Mouse (Mus musculus) hindbrain, embryonic 13.5 days (tissue): ENCODE measurements around the gene Ext2. TPM values are rescaled to one million over a fixed set of nuclear protein-coding genes. Genes with fewer than 3 reads are reported as not detected.

Experiments
- ATAC-seq: fragments of 200-750 bp; cut with Nextera tagmentation; 2 replicates; pipeline ENCODE4 v1.8.0; 2017; ENCODE audit warnings: moderate TSS enrichment; ENCODE audit not compliant: low FRiP score
- H3K27ac ChIP-seq: fragments of 300-500 bp; sonication (generic); 2 replicates; pipeline ENCODE4 v1.5.1; 2015; ENCODE audit warnings: inconsistent platforms, mild to moderate bottlenecking, moderate library complexity
- H3K27me3 ChIP-seq: fragments of 300-500 bp; sonication (generic); 2 replicates; pipeline ENCODE4 v1.6.1; 2015; ENCODE audit warnings: mild to moderate bottlenecking, inconsistent platforms
- H3K36me3 ChIP-seq: fragments of 300-500 bp; sonication (generic); 2 replicates; pipeline ENCODE4 v1.6.1; 2015; ENCODE audit warnings: mild to moderate bottlenecking, inconsistent platforms
- H3K4me1 ChIP-seq: fragments of 300-500 bp; sonication (generic); replicated peaks from 2 replicates; pipeline ENCODE4 v1.6.1; 2015; ENCODE audit warnings: inconsistent platforms
- H3K4me2 ChIP-seq: fragments of 300-500 bp; sonication (generic); 2 replicates; pipeline ENCODE4 v1.6.1; 2015; ENCODE audit warnings: inconsistent platforms, mild to moderate bottlenecking, moderate library complexity
- H3K4me3 ChIP-seq: fragments of 300-500 bp; sonication (generic); 2 replicates; pipeline ENCODE4 v1.5.1; 2015; ENCODE audit warnings: mild to moderate bottlenecking, inconsistent platforms
- H3K9ac ChIP-seq: fragments of 300-500 bp; sonication (generic); 2 replicates; pipeline ENCODE4 v1.6.1; 2015; ENCODE audit warnings: mild to moderate bottlenecking, inconsistent platforms
- H3K9me3 ChIP-seq: fragments of 300-500 bp; sonication (generic); 2 replicates; pipeline ENCODE4 v1.6.1; 2016; ENCODE audit warnings: inconsistent platforms
- WGBS: fragments of 180-500 bp; shearing (Covaris S2); methylation state at CpG from one replicate; pipeline ENCODE4 v1.1.7; 2015; 5-methylcytosine and 5-hydroxymethylcytosine counted together
- polyA plus RNA-seq: library from polyadenylated mRNA; unstranded; fragments of >200 nt; fragmentation: Nextera tagmentation; extraction: Ambion mirVana; gene quantifications from 2 replicates; pipeline ENCODE4 v1.2.1, GENCODE M21; 2015

Ext2 gene
- polyA plus RNA-seq, 1 experiment from 2014 or later = 70.4 TPM

DNA sequence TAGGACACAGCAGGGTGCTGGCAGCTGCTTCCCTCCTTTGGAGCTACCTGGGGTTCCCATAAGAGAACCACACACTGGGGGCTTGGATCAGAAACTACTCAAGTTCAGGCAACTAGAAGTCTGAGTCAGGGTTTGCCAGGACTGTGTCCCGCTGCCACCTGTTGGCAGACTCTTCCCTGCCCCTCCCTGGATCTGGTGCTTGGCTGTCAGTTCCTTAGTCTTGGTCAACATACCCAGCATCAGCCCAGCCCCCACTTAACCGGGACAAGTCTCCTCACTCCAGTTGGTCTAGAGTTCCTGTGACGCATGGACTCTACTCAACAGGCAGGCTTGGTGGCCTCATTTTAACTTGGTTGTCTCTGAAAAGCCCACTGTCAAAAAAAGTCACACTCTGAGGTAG lies 112.7 kb downstream of the Ext2 start:
- Histone ChIP-seq H3K27me3 (no peaks in the 10 kb centered on the region), H3K4me3 (no peak overlapping the region), H3K36me3 (peaks cover 13% of the 10 kb centered on the region), H3K4me1 (no peaks in the 10 kb centered on the region), H3K27ac (no peak overlapping the region), H3K9me3 (no peaks in the 10 kb centered on the region), H3K4me2 (no peak overlapping the region), H3K9ac (no peak overlapping the region)
- ATAC-seq = no peak
- 87% methylated on average over 3 of the region's 3 CpGs for WGBS

DNA sequence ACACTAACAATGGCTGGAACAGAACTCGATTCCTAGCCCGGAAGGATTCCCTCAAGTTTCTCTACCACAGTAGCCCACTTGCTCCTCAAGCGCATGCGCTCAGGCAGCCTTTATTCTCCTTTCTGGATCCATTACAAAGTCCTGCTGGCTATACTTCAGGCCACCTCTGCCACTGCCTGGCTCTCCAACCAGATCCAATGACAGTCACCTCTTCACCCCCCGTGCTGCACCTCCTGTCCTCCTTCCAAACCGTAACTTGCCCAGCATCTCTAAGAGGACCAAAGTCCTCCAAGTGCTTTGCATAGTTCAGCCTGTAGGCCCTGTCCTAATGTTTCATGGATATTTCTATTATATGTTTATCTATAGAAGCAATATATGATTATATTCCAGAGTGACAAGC lies 113.1 kb downstream of the Ext2 start:
- 98% methylated on average over 6 of the region's 6 CpGs for WGBS
- no peak overlapping the region for H3K4me2 ChIP-seq
- no peaks in the 10 kb centered on the region for H3K27me3 ChIP-seq
- no peak overlapping the region for H3K27ac ChIP-seq
- H3K4me1 ChIP-seq = no peaks in the 10 kb centered on the region
- no peaks in the 10 kb centered on the region for H3K9me3 ChIP-seq
- no peak for ATAC-seq
- no peak overlapping the region for H3K4me3 ChIP-seq
- no peak overlapping the region for H3K9ac ChIP-seq
- peaks cover 11% of the 10 kb centered on the region for H3K36me3 ChIP-seq

DNA sequence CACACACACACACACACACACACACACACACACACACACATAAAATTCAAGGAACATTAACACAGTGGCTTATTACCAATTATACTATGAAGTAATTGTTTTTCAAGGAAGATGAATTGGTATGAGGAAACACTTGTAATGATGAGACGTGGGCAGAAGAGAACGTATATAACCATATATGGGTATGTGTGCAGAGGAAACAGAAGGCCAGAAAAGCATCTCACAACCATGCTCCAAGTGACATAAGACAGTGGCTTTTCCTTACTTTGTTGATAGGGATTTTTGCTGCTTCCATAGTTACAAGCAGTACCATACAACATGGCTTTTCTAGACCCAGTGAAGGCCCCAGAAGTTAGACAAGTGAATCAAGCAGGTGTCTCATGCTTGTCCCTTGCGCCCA lies 115.5 kb downstream of the Ext2 start:
- H3K27ac ChIP-seq = no peak overlapping the region
- WGBS = 86% methylated on average over 3 of the region's 3 CpGs
- no peak overlapping the region for H3K4me2 ChIP-seq
- ATAC-seq = no peak
- no peaks in the 10 kb centered on the region for H3K9me3 ChIP-seq
- no peak overlapping the region for H3K9ac ChIP-seq
- H3K4me1 ChIP-seq = peaks cover 8% of the 10 kb centered on the region; the same call in 1 of the 2 replicates
- no peaks in the 10 kb centered on the region for H3K27me3 ChIP-seq
- H3K4me3 ChIP-seq = no peak overlapping the region
- H3K36me3 ChIP-seq = peaks cover 32% of the 10 kb centered on the region

DNA sequence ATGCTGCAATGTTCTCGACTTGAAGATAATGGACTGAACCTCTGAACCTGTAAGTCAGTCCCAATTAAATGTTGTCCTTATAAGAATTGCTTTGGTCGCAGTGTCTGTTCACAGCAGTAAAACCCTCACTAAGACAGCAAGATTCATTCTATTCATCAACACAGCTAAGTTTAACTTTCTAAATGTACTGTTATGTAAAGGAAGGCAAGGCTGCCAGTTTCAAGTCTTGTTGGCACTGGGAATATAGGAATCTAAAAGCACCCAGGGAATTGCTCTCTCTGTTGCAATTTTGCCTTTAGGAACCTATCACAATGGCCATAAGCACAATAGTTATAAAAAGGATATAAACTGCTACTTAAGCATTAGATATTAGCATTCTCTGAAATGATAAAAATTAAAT lies 116.0 kb downstream of the Ext2 start:
- no peak overlapping the region for H3K9ac ChIP-seq
- no peaks in the 10 kb centered on the region for H3K9me3 ChIP-seq
- WGBS = 89% methylated on average over 2 of the region's 2 CpGs
- H3K36me3 ChIP-seq = peaks cover 36% of the 10 kb centered on the region
- H3K4me1 ChIP-seq = peaks cover 8% of the 10 kb centered on the region; the same call in 1 of the 2 replicates
- H3K4me3 ChIP-seq = no peak overlapping the region
- H3K27me3 ChIP-seq = no peaks in the 10 kb centered on the region
- no peak for ATAC-seq
- H3K27ac ChIP-seq = no peak overlapping the region
- H3K4me2 ChIP-seq = no peak overlapping the region

DNA sequence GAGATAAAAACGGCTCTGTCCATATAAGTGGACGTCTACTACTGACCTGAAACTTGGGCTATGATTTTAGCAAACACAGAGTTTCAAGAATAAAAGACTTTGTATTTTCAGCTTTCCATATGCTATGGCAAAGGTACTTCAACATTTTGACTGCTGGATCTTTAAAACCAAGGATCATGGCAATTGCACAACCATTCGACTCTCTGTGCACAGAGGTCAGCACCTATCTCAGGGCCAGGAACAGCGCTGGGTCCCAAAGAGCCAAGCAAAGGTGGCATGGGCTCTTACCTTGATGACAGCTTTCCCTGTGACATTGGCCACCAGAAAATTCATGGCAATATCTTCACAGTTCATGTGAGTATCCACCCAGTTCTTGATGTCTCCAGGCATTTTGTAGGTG lies 118.2 kb downstream of the Ext2 start:
- no peak overlapping the region for H3K27ac ChIP-seq
- H3K9ac ChIP-seq = no peak overlapping the region
- H3K9me3 ChIP-seq = no peaks in the 10 kb centered on the region
- no peak overlapping the region for H3K4me2 ChIP-seq
- H3K4me1 ChIP-seq = peaks cover 8% of the 10 kb centered on the region; the same call in 1 of the 2 replicates
- H3K36me3 ChIP-seq = peaks cover 46% of the 10 kb centered on the region
- no peak overlapping the region for H3K4me3 ChIP-seq
- H3K27me3 ChIP-seq = no peaks in the 10 kb centered on the region
- ATAC-seq = no peak
- WGBS = 94% methylated on average over 4 of the region's 4 CpGs

DNA sequence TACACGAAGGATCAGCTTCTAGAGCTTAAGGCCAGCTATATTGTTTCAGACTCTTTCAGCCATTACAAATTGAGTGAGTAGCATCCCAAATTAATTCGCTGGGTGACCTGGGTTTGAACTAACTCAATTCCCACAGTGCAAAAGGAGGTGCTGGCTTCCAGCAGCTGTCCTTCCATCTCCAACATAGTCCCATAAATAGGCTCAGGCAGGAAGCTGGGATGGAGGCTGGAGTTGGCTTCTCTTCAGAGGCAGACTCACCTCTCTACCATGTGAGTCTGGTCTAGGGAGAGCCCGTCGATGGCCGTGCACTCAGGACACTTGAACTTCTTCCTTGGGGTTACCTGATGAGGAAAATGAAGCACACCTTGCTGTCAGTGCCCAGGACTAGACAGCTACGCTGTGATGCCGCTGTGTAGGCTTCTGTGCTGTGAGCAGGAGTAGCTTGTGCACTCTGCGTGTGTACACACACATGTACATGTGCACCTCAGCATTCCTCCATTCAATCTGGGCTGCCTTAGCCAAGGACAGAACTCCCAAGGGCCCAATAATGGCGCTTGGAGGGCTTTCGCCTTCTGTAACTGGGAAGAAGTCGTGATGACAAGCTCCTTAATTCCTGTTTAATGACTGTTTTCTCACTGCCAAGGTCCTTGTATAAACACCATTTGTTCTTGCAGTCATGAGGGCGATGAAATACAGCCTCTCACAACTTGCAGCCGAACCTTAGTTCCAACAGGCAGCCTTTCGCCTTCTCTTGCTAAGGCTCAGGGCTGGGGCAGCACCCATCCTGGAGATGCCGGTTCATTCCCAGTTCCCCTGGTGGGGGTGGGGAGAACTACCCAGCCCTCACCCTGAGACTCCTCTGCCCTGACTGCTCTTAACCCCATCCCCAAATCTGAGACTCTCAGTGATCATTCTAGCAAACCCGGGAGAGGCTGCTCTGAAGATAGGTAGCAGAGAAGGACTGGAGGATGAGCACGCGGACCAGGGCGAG lies 119.1 kb downstream of the Ext2 start:
- Histone ChIP-seq H3K4me3 (no peak overlapping the region), H3K27ac (peak overlapping the region; percentile 20; the same call in 1 of the 2 replicates), H3K9ac (0 out of 2 replicates have a peak overlapping the region, but pooled peaks have one; percentile 19), H3K9me3 (no peaks in the 10 kb centered on the region), H3K4me2 (no peak overlapping the region), H3K36me3 (peaks cover 47% of the 10 kb centered on the region), H3K27me3 (no peaks in the 10 kb centered on the region), H3K4me1 (peaks cover 8% of the 10 kb centered on the region; the same call in 1 of the 2 replicates)
- no peak for ATAC-seq
- 81% methylated on average over 19 of the region's 19 CpGs for WGBS

DNA sequence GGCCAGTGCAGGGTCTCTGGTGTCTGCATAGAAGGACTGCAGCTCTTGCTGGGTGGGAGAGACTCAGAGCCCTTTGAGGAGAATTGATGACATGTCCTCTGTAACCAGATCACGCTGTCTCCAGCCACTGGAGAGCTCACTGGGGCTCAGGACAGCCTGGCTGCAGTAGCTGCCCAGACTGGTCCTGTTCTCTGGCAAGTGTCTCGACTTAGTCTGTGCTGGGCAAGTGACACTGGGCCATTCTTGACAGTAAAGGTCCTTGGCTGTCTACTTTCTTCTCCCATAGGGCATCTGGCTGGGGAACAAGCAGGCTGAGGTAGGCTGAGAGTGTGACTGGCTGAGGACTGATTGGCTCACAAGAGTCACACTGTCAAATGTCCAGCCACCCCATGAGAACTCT lies 123.0 kb downstream of the Ext2 start:
- 78% methylated on average over 2 of the region's 2 CpGs for WGBS
- Histone ChIP-seq H3K4me1 (peaks cover 22% of the 10 kb centered on the region), H3K27ac (no peak overlapping the region), H3K27me3 (no peaks in the 10 kb centered on the region), H3K9me3 (no peaks in the 10 kb centered on the region), H3K36me3 (peaks cover 46% of the 10 kb centered on the region), H3K4me2 (no peak overlapping the region), H3K9ac (no peak overlapping the region), H3K4me3 (no peak overlapping the region)
- ATAC-seq = no peak

DNA sequence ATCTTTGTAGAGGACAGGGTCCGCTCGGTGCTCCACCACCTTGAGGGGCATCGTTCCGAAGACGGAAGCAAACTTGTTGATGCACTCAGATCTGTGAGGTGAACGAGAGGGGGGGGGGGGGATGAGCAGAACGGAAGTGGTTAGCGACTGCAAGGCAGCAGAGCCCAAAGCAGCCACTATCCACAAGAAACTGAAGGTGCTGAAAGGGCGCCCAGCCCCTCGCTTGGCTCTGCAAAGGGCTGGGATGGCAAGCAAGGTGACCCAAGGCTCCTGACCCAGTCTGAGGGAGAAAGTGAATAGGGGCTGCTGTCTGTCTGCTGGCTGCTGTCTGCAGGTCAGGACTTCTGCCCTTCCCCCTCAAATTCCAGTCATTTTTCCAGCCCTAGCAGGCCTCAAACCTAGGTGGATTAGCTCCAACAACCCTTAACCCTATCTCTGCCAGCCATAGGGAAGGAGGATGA lies 126.2 kb downstream of the Ext2 start:
- 50% methylated on average over 8 of the region's 10 CpGs for WGBS
- no peak for ATAC-seq

DNA sequence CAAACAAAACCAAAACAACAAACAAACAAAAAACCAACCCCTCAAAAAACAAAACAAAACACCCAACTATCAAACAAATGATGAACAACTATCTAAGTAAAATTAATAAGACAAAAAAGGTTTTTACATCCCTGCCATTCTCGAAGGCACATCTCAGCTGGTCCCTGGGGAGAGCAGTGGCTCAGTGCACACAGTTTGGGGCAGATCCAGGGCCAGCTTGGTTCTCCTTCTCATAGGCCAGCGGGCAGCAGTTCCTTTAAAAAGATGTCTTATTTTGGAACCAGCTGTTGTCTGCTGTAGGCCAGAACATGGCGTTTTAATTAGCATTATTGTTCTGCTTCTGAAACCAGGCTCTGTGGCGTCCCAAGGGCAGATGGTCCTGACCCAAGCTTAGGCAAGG lies 129.3 kb downstream of the Ext2 start:
- Histone ChIP-seq H3K4me3 (no peak overlapping the region), H3K9me3 (no peaks in the 10 kb centered on the region), H3K36me3 (peaks cover 9% of the 10 kb centered on the region; the same call in 1 of the 2 replicates), H3K9ac (no peak overlapping the region), H3K4me1 (peaks cover 15% of the 10 kb centered on the region), H3K27me3 (no peaks in the 10 kb centered on the region), H3K27ac (no peak overlapping the region), H3K4me2 (no peak overlapping the region)
- 55% methylated on average over 4 of the region's 4 CpGs for WGBS
- ATAC-seq = no peak

More for the DNA sequence above, 126.2 kb downstream of the Ext2 start:
- Histone ChIP-seq H3K9me3 (no peaks in the 10 kb centered on the region), H3K4me3 (no peak overlapping the region), H3K27ac (no peak overlapping the region), H3K9ac (no peak overlapping the region), H3K4me2 (no peak overlapping the region), H3K36me3 (peaks cover 19% of the 10 kb centered on the region), H3K4me1 (peaks cover 15% of the 10 kb centered on the region), H3K27me3 (no peaks in the 10 kb centered on the region)

DNA sequence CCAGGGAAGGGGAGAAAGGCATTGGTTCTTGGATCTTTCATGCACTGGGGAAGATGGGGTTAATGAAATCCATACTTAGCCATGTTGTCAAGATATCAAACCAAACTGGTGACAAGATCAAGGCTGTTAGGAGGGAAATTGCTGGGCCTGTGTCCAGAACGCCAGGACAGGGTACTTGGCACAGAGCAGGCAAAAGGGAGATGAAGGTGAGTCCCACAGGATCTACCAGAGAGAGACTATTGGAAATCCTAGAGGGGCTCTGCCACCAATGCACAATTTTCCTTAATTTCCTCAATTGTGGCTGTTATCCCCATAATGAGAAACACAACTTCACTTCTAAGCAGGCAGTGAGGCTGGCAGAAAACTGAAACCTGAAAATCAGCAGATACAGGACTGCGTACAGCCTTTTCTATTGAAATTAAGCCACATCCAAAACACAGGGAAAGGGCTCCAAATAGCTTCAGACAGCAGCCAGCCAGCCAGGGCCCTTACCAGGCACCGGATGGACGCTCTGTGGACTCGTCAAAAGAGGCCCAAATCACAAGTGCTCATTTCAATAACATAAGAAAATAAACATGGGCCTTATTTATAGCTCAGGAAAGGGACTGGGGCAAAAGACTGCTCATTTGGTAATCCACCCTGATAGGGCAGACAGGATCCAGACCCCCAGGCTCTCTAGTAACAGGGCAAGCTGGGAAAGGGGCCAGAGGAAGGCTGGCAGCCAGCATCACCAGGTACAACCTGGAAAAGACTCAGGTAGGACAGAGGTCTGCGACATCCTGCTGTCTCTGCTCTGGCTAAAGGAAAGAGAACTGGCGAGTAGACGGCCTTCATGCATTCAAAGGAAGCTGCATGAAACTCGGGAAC lies 132.1 kb downstream of the Ext2 start:
- WGBS = 81% methylated on average over 9 of the region's 9 CpGs
- H3K4me2 ChIP-seq = no peak overlapping the region
- H3K4me3 ChIP-seq = no peak overlapping the region
- H3K9ac ChIP-seq = no peak overlapping the region
- H3K27ac ChIP-seq = no peak overlapping the region; the same call in 1 of the 2 replicates
- no peaks in the 10 kb centered on the region for H3K9me3 ChIP-seq
- peaks cover 3% of the 10 kb centered on the region; the same call in 1 of the 2 replicates for H3K36me3 ChIP-seq
- no peaks in the 10 kb centered on the region for H3K4me1 ChIP-seq
- no peaks in the 10 kb centered on the region for H3K27me3 ChIP-seq
- ATAC-seq = no peak

DNA sequence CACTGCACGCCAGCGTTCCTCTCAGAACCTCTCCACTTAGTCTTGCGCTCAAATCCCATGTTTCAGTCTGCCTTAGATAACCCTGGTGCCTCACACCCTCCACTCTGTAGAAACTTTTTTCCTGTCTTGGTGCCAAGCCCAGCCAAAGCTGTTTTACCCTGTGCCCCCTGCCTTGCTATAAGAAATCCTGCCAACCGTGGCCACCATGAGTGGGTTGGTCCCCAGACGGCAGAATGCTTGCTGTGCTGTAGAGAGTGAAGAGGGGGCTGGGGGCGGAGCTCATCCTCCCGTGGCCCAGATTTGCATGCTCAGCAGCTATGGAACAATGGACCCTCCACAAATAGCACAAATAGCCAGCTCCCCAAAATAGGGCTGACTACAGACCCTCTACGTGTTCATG lies 138.7 kb downstream of the Ext2 start:
- H3K9ac ChIP-seq = no peak overlapping the region
- 52% methylated on average over 8 of the region's 8 CpGs for WGBS
- H3K4me1 ChIP-seq = no peaks in the 10 kb centered on the region
- no peaks in the 10 kb centered on the region for H3K9me3 ChIP-seq
- no peaks in the 10 kb centered on the region for H3K27me3 ChIP-seq
- ATAC-seq = no peak
- no peaks in the 10 kb centered on the region for H3K36me3 ChIP-seq
- H3K4me2 ChIP-seq = no peak overlapping the region
- no peak overlapping the region for H3K4me3 ChIP-seq
- H3K27ac ChIP-seq = no peak overlapping the region

DNA sequence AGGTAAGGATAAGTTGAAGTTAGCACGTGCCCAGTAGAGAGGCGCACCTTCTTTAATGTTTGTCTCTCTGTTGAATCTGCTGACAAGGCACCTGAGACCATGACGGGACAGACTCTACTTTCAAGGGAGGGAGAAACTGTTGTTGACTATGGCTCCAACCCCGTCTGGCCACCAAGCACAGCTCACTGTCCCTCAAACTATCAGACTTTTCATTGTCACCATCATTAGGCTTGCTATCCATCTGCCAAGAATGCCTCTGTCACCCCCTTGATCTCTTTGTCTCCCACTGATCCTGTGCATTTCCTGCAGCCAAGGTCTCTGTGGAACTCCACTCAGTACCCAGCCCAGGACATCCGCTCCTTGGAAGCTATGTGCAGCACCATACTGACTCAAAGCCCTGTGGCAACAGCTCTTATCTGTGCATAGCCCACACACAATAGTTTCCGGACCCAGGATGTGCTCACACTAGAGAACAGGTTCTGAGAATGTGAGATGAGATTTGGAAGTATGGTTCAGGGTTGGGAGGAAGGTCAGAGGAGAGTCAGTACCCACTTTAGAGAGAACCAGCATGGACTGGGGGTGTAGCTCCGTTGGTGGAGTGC lies 139.7 kb downstream of the Ext2 start:
- no peak overlapping the region for H3K4me2 ChIP-seq
- H3K9me3 ChIP-seq = no peaks in the 10 kb centered on the region
- H3K27me3 ChIP-seq = no peaks in the 10 kb centered on the region
- no peak overlapping the region for H3K9ac ChIP-seq
- H3K27ac ChIP-seq = no peak overlapping the region
- no peak overlapping the region for H3K4me3 ChIP-seq
- 85% methylated on average over 7 of the region's 7 CpGs for WGBS
- H3K36me3 ChIP-seq = no peaks in the 10 kb centered on the region
- no peak for ATAC-seq
- H3K4me1 ChIP-seq = no peaks in the 10 kb centered on the region
